Mouse (Mus musculus): ENCODE measurements around the gene Wipf3.

Wipf3 gene

DNA sequence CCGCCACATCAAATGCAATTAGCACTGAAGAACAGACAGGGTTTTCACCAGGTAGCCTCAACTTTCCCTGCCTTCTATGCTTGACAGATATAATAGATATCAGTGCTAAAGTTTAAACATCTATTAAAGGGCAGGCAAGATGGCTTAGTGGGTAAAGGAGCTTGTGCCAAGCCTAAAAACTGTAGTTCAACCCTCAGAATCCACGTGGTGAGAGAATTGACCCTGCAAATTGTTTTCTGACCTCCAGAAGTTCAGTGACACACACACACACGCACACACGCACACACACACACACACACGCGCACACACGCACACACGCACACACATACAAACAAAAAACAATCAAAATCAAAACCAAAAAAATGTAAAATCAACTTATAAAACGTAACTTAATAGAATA lies 2.8 kb downstream of the Wipf3 start:
- in situ Hi-C loops (cut with MseI, MboI), result no loop called here

DNA sequence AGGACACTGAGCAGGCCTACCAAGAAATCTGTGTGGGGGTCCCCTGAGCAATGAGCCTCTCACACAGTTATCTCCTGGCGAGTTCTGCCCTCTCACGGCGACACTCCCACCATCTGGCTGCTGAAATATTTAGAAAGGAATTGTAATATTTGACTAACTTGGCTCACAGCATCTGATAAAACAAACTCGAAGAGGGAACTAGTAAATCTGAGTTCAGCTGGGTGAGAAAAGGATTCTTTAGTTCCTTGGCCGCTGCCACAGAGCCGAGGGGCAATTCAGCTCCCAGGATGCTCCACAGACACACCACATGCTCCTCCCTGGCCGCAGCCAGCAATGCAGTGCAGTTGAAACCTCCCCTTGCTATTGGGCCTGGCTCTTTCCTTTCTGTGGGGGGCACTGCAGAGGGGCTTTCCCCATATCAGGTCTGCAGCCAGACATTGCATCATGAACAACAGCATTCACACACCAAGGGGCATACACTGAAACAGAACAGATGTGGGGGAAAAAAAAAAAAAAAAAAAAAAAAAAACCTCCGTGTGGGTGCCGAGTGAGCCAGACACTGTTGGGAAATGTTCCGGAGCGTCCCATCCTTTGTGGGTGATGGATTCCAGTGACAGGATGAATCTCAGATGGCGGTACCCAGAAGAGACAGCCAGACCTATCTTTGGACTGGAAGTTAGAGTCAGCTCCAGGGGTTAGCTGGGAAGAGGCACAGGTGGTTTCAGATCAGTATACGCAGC lies 3.6 kb downstream of the Wipf3 start:
- in situ Hi-C loops (cut with MseI, MboI), result no loop called here

- in situ Hi-C loops (cut with MseI, MboI), result no loop called here
Measured at GRCm38 (mm10) chr6:54434171-54434570, 4.8 kb downstream of the Wipf3 start.

- in situ Hi-C loops (cut with MseI, MboI), result no loop called here
Measured at GRCm38 (mm10) chr6:54435663-54436062, 6.3 kb downstream of the Wipf3 start.

GRCm38 (mm10) chr6:54436286-54436685 lies 6.9 kb downstream of the Wipf3 start:
- in situ Hi-C loops (cut with MseI, MboI), result no loop called here

- in situ Hi-C loops (cut with MseI, MboI), result no loop called here
Measured at GRCm38 (mm10) chr6:54438510-54438909, 9.1 kb downstream of the Wipf3 start.

- in situ Hi-C loops (cut with MseI, MboI), result no loop called here
Measured at GRCm38 (mm10) chr6:54440658-54441057, 11.3 kb downstream of the Wipf3 start.

DNA sequence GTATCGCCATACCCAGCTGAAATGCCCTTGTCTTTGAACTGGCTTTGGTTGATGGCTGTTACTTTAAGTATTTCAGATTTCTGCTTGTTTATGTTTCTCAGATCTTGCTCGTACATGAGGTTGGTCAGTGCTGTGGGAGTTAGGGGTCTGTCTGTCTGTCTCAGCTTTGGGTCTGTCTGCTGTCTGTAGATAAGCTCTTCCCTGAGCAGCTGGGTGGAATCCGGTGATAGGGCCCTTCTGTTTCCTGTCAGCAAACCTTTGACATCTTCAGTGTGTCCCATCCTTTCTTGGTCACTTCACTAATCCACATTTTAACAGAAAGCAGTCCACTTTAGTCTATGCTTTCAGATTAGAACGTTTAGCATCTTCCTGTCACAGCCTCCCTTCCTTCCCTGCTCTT lies 14.3 kb downstream of the Wipf3 start:
- in situ Hi-C loops (cut with MseI, MboI), result no loop called here

GRCm38 (mm10) chr6:54444086-54444485 lies 14.7 kb downstream of the Wipf3 start:
- in situ Hi-C loops (cut with MseI, MboI), result no loop called here

- in situ Hi-C loops (cut with MseI, MboI), result no loop called here
Measured at GRCm38 (mm10) chr6:54445249-54445818, 15.9 kb downstream of the Wipf3 start.

DNA sequence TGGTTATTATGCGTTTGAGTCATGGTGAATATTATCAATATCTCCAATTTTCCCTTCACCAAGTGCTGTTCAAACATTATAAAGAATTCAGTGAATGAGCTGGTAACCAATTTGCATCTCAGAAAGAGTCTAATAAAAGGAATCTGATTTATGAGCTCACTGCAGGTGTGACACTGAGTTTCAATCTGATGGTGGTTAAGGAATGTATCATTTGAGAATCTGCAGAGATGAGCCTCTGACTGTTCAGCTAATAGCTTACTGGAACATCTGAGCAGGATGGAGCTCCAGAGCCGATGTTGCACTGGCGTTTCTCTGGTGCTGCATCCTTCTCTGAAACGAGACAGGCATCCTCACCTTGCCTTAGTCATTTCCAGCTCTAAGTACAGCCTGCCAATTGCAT lies 17.9 kb downstream of the Wipf3 start:
- in situ Hi-C loops (cut with MseI, MboI), result no loop called here

GRCm38 (mm10) chr6:54459661-54460060 lies 30.3 kb downstream of the Wipf3 start:
- in situ Hi-C loops (cut with MseI, MboI), result no loop called here

DNA sequence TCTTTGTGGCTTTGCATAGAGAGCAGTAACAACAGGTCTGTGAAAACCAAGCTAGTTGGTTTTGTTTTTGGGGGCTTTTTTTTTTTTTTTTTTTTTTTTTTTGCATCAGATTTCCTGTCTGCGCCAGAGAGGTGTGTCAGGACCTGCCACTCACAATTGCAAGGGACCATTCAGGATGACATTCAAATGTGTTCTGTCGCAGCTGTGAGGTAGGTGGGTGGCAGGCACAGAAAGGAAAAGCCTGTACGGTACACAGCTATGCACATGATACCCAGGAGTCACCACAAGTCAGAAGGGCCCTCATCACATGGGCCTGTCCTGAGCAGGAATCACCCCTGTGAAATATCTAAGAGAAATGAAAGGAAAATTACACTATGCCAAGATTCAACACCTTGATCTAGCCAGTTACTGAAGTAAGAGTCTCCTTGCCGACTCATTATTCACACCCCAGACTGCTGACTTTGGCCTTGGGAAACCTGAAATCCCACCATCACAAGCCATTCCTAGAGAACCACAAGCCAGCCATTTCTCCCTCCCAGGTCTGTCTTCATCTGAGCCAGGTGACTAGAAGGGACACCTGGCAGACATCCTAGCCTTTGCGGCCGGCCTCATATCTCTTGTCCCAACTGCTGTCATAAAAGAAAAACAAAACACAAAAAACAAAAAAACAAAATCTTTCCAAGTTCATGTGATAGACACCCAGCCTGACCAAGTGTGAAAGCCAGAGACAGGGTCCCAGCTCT lies 30.9 kb downstream of the Wipf3 start:
- in situ Hi-C loops (cut with MseI, MboI), result no loop called here

DNA sequence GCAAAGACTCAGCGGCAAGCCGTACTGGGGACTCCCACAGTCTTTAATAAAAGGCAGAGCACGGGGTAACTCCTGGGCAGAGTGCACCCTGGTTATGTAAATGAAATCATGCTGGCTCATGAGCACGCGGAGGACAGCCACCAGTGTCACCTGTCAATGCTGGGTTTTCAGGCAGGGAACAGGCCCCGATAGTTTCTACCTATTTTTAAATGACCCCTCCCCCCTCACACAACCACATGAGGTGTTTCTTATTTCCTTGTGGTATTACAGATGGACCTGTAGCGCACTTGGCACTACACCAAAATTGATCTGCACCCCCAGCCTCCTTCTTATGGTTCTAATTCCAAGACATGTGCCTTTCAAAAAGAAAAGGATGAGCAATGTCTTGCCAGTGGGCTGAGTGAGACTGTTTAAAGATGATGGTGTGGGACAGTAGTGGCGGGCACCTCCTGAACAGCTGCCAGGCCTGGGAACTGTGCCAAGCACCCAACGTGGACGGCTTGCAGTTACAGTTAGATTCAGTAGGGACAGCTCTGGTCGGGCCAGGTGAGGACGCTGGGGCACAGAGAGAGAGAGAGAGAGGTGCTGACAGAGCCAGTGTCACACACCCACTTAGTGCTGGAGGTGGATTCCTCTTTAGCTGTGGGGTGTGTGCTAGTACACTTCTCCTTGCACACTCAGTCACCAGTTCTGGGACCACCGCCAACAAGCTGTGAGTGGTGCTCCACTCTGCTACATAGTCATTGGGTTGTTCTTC lies 31.7 kb downstream of the Wipf3 start:
- in situ Hi-C loops (cut with MseI, MboI), result no loop called here

DNA sequence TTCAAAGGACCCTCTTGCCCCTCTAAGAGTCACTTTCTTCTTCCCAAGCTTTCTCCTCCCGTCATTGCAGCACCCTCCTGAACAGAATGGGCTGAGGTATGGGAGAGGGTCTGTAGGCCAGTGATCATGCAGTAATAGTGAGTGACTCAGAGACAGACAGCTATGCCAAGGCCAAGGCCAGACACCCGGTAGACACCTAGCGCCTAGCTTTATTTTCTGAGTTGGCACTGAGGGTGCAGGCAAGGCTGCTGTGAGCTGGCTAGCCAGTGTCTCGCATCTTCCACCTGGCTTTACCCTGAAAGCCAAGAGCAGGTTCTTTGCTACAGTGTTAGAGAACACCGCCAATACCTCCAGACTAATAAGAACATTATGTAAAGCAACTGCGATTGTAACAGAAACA lies 33.4 kb downstream of the Wipf3 start:
- in situ Hi-C loops (cut with MseI, MboI), result no loop called here

DNA sequence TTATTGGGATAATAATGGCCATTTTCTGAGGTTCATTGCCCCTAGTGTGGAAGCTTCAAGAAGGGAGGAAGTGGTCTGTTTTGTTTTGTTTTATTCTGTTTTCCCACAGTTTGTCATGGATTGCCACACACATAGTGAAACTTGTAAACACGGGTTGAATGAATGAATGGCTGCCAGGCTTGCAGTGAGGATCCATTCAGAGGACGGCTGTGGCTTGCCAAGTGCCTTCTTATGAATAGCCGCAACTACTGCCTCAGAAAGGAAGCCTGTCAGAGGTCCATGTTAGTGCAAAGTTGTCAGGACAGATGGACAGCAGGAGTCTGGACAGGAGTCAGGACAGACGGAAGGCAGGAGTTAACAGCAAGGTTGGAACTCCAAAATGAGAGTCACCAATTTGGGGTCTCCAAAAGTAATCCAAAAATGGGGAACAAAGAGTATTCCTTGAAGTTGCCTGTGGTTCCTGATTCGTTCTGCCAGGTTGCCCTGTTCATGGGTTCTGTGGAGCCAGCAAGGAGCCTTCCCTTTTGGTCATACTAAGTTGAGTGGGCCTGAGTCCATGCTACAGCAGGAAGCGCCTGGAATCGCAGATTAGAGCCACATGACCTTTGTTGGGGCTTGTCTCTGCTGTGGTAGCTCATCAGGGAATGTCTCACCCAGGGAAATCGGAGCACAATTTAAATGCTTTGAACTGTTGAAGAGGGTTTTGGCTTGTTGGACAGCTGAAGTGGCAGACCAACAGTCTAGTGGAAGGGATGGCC lies 34.5 kb downstream of the Wipf3 start:
- in situ Hi-C loops (cut with MseI, MboI), result no loop called here

GRCm38 (mm10) chr6:54464926-54465325 lies 35.5 kb downstream of the Wipf3 start:
- in situ Hi-C loops (cut with MseI, MboI), result no loop called here

DNA sequence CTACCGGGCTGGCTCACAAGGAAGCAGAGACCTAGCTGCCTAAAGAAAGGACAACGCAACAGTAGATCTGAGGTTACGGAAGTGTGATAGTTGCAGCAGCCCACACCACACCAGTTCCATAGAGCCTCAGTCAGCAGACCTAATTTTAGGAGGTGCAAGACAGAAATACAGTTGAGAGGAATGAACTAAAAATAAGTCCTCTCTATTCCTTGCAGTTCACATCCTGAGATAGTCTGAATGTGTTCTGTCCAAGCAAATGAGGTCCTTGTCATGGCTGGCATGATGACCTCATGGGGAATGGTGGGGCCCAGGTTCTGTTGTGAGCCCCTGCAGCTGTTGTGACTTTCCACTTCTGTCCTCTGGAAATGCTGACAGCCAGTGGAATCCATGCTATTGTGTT lies 38.0 kb downstream of the Wipf3 start:
- in situ Hi-C loops (cut with MseI, MboI), result no loop called here

GRCm38 (mm10) chr6:54471866-54472265 lies 42.5 kb downstream of the Wipf3 start:
- in situ Hi-C loops (cut with MseI, MboI), result no loop called here

DNA sequence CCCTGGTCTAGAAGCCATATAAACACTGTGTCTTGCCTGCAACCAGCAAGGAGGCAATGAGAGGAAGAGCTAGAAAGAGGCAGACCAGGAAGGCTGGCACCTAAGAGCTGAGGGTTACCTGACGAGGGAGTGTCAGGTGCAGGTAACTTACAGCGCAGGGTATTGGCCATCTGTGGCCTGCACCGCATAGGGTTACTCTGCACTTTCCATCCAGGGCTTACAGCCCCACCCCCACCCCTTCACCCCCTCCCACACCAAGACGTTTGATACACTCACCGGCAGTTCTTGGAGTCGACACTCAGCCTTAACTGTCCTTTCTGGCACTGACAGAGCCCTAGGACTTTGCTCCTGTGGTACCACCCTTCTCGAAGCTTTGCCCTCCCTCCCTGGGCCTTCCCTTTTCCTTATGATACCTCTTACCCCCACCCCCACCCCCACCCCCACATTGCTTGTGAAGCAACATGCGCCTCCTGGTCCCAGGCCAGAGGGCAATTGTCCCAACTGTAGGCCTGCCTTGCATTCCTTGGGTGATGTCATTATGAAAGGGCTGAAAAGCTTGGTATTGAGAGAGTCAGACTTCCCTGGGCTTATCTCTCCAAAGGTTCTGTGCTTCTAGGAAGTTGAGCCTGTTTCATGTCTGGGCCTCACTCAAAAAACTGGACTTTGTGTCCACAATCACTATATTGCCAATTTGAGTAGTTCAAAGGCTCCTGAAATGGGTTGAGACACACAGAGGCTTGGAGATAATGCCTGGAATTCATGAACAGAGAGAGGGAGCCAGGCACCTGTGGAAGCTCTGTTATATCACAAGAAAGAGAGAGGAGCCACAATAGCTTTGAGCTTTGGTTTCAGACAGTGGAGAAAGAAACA lies 43.7 kb downstream of the Wipf3 start:
- in situ Hi-C loops (cut with MseI, MboI), result no loop called here

Measured in mouse trophoblast stem cell (cell line).